Mouse (Mus musculus): ENCODE measurements around the gene Fam169a. TPM values are rescaled to one million over a fixed set of nuclear protein-coding genes. Genes with fewer than 3 reads are reported as not detected.

Fam169a gene
- polyA plus RNA-seq, 2 experiments from 2014 or later: 0.66 to 0.69 TPM

Other genes with a start within 250 kb of the Fam169a start
- gene Gcnt4, start 142.6 kb upstream of the Fam169a start, polyA plus RNA-seq (2017; shearing (Covaris generic)): not detected
- gene 1700029F12Rik, start 32.9 kb upstream of the Fam169a start, polyA plus RNA-seq (2017; shearing (Covaris generic)): not detected
- gene Gm6169, start 32.0 kb downstream of the Fam169a start, polyA plus RNA-seq (2017; shearing (Covaris generic)): 1 to 10 TPM; 5.9 to 6.9 TPM
- 10 to 100 TPM; 42.8 to 62.9 TPM for gene Gfm2, start 70.7 kb downstream of the Fam169a start, polyA plus RNA-seq (2017; shearing (Covaris generic))
- 100 to 1,000 TPM; 122 to 154 TPM for gene Nsa2, start 70.7 kb downstream of the Fam169a start, polyA plus RNA-seq (2017; shearing (Covaris generic))
- gene Hexb, start 131.1 kb downstream of the Fam169a start, polyA plus RNA-seq (2017; shearing (Covaris generic)): 10 to 100 TPM; 65.3 to 71.7 TPM
- 1 to 10 TPM; 2.8 to 3.5 TPM for gene Enc1, start 173.8 kb downstream of the Fam169a start, polyA plus RNA-seq (2017; shearing (Covaris generic))